Mouse (Mus musculus) lung, postnatal 0 days (tissue): ENCODE data around the gene Rbm38. TPM values are rescaled to one million over a fixed set of nuclear protein-coding genes. Genes with fewer than 3 reads are reported as not detected.
A peak's percentile ranks its signal among the peaks of the same experiment; 100 is the strongest.

ENCODE experiments used
- ATAC-seq: fragments of 200-750 bp; cut with Nextera tagmentation; 2 replicates; pipeline ENCODE4 v1.8.0; 2017; ENCODE audit warnings: moderate library complexity
- DNase-seq: peaks from one replicate; pipeline ENCODE4 v3.0.0-alpha.2; 2016; ENCODE audit warnings: low spot score
- H3K27ac ChIP-seq: fragments of 300-500 bp; sonication (generic); 2 replicates; pipeline ENCODE4 v1.5.1; 2014; ENCODE audit warnings: antibody characterized with exemption, mild to moderate bottlenecking, low read length, mixed read lengths
- H3K27me3 ChIP-seq: fragments of 300-500 bp; sonication (generic); replicated peaks from 2 replicates; pipeline ENCODE4 v1.6.1; 2014; ENCODE audit warnings: low read length, mixed read lengths; ENCODE audit not compliant: insufficient read depth
- H3K36me3 ChIP-seq: fragments of 300-500 bp; sonication (generic); 2 replicates; pipeline ENCODE4 v1.6.1; 2014; ENCODE audit warnings: low read length, mixed read lengths; ENCODE audit not compliant: insufficient read depth
- H3K4me1 ChIP-seq: fragments of 300-500 bp; sonication (generic); 2 replicates; pipeline ENCODE4 v1.6.1; 2014; ENCODE audit warnings: antibody characterized with exemption, low read depth, low read length, mixed read lengths; ENCODE audit not compliant: insufficient read depth
- H3K4me2 ChIP-seq: fragments of 300-500 bp; sonication (generic); replicated peaks from 2 replicates; pipeline ENCODE4 v1.6.1; 2014; ENCODE audit warnings: low read depth, mild to moderate bottlenecking, low read length, moderate library complexity, mixed read lengths
- H3K4me3 ChIP-seq: fragments of 300-500 bp; sonication (generic); 2 replicates; pipeline ENCODE4 v1.5.1; 2014; ENCODE audit warnings: low read depth, low read length
- H3K9ac ChIP-seq: fragments of 300-500 bp; sonication (generic); replicated peaks from 2 replicates; pipeline ENCODE4 v1.6.1; 2014; ENCODE audit warnings: low read depth, mild to moderate bottlenecking
- H3K9me3 ChIP-seq: fragments of 300-500 bp; sonication (generic); 2 replicates; pipeline ENCODE4 v1.6.1; 2016; ENCODE audit warnings: low read length, mixed read lengths
- CTCF ChIP-seq: IDR thresholded peaks from 2 replicates; pipeline ENCODE4 v1.5.1; 2016; ENCODE audit warnings: antibody characterized with exemption, mild to moderate bottlenecking
- EP300 ChIP-seq: IDR thresholded peaks from 2 replicates; pipeline ENCODE4 v1.6.1; 2016; ENCODE audit warnings: antibody characterized with exemption, mild to moderate bottlenecking, control low read depth
- WGBS: fragments of 180-500 bp; shearing (Covaris S2); extraction: QIAGEN DNeasy Blood & Tissue Kit; methylation state at CpG from one replicate; pipeline ENCODE4 v1.1.7; 2014; 5-methylcytosine and 5-hydroxymethylcytosine counted together
- polyA plus RNA-seq: library from polyadenylated mRNA; unstranded; fragments of >200 nt; fragmentation: Nextera tagmentation; extraction: Ambion mirVana; gene quantifications from 2 replicates; pipeline ENCODE4 v1.2.1, GENCODE M21; 2015

Rbm38 gene
- polyA plus RNA-seq, 1 experiment from 2014 or later: 15.2 TPM

- ATAC-seq: no peak
- Histone ChIP-seq H3K4me3 (no peak overlapping the region), H3K27ac (no peak overlapping the region), H3K4me1 (no peaks in the 10 kb centered on the region), H3K9ac (no peak overlapping the region), H3K4me2 (no peak overlapping the region), H3K36me3 (no peaks in the 10 kb centered on the region), H3K9me3 (no peaks in the 10 kb centered on the region), H3K27me3 (no peaks in the 10 kb centered on the region)
- WGBS: 75% methylated on average over 1 of the region's 1 CpGs
- TF ChIP-seq CTCF (no peak), EP300 (no peak)
- no peak for DNase-seq
Measured at GRCm38 (mm10) chr2:173041893-173042292, 21.6 kb downstream of the Rbm38 start.

DNA sequence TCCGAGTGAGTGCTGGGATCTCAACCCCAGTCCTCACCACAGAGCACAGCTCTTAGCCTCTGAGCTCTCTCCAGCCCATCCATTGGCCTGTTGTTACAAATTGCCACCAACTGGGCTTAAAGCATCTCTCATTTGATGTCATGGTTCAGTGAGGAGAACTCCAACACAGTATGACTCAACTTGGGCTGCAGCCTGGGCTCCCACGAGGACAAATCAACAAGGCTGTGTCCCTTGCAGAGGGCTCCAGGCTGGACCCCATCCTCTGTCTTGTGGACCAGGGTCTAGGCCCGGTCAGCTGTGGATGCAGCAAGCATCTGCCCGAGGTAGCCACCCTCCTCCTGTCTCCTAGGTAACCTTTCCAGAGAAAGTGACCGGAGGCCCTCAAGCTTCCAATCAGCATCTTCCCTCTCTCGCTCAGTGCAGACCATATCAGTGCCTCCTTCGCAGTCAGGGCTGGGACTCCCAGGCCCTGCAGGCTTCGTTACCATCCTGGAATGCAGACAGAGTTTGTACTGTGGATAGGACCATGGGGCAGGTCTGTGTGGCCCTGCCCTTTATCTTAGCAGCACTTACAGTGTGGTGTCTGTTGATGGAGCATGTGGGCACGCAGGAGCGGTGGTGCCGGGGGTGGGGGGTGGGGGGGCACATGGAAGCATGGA, 22.3 kb downstream of the Rbm38 start:
- H3K9ac ChIP-seq: no peak overlapping the region
- no peak for TF ChIP-seq EP300
- no peak for TF ChIP-seq CTCF
- H3K27ac ChIP-seq: no peak overlapping the region
- DNase-seq: no peak
- H3K4me3 ChIP-seq: no peak overlapping the region
- WGBS: 58% methylated on average over 11 of the region's 11 CpGs
- H3K4me2 ChIP-seq: no peak overlapping the region
- no peaks in the 10 kb centered on the region for H3K36me3 ChIP-seq
- H3K27me3 ChIP-seq: no peaks in the 10 kb centered on the region
- no peaks in the 10 kb centered on the region for H3K4me1 ChIP-seq
- no peaks in the 10 kb centered on the region for H3K9me3 ChIP-seq
- no peak for ATAC-seq

GRCm38 (mm10) chr2:173044198-173044970, 24.1 kb downstream of the Rbm38 start:
- TF ChIP-seq CTCF: no peak
- no peak for TF ChIP-seq EP300
- Histone ChIP-seq H3K27me3 (no peaks in the 10 kb centered on the region), H3K4me3 (no peak overlapping the region), H3K9me3 (no peaks in the 10 kb centered on the region), H3K9ac (no peak overlapping the region), H3K36me3 (no peaks in the 10 kb centered on the region), H3K4me1 (no peaks in the 10 kb centered on the region), H3K4me2 (no peak overlapping the region), H3K27ac (no peak overlapping the region)
- ATAC-seq (peak; percentile 27; the same call in 1 of the 2 replicates), DNase-seq (no peak)
- 60% methylated on average over 17 of the region's 18 CpGs for WGBS

- Histone ChIP-seq H3K27me3 (no peaks in the 10 kb centered on the region), H3K4me3 (no peak overlapping the region), H3K4me2 (no peak overlapping the region), H3K9me3 (no peaks in the 10 kb centered on the region), H3K4me1 (no peaks in the 10 kb centered on the region), H3K27ac (no peak overlapping the region; the same call in 1 of the 2 replicates), H3K36me3 (no peaks in the 10 kb centered on the region), H3K9ac (no peak overlapping the region)
- DNase-seq (no peak), ATAC-seq (peak; percentile 22; the same call in 1 of the 2 replicates)
- TF ChIP-seq CTCF (no peak), EP300 (no peak)
- WGBS: 55% methylated on average over 15 of the region's 15 CpGs
Measured at GRCm38 (mm10) chr2:173046582-173047297, 26.4 kb downstream of the Rbm38 start.

DNA sequence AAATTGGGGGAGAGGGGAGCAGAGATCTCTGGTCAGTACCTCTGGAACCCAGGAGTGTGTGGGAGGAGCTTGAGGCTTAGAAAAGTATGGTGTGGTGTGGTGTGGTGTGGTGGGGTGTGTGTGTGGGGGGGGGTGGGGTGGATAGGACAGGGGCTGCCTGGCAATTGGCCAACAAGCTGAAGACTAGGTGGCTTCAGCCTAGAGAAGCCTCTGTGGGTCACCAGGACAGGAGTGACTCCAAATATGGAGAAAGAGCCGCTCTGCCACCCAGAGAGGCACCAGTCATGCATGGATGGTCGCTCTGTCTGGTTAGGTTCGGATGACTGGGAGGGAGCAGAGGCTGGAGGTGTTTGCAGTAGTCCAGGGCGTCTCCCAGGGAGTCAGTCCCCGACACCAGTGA, 27.2 kb downstream of the Rbm38 start:
- ATAC-seq (no peak), DNase-seq (no peak)
- no peak overlapping the region for H3K4me3 ChIP-seq
- H3K4me2 ChIP-seq: no peak overlapping the region
- no peaks in the 10 kb centered on the region for H3K36me3 ChIP-seq
- no peak overlapping the region for H3K9ac ChIP-seq
- TF ChIP-seq CTCF: no peak
- no peaks in the 10 kb centered on the region for H3K27me3 ChIP-seq
- no peak overlapping the region for H3K27ac ChIP-seq
- no peaks in the 10 kb centered on the region for H3K9me3 ChIP-seq
- no peaks in the 10 kb centered on the region for H3K4me1 ChIP-seq
- WGBS: 75% methylated on average over 5 of the region's 5 CpGs

DNA sequence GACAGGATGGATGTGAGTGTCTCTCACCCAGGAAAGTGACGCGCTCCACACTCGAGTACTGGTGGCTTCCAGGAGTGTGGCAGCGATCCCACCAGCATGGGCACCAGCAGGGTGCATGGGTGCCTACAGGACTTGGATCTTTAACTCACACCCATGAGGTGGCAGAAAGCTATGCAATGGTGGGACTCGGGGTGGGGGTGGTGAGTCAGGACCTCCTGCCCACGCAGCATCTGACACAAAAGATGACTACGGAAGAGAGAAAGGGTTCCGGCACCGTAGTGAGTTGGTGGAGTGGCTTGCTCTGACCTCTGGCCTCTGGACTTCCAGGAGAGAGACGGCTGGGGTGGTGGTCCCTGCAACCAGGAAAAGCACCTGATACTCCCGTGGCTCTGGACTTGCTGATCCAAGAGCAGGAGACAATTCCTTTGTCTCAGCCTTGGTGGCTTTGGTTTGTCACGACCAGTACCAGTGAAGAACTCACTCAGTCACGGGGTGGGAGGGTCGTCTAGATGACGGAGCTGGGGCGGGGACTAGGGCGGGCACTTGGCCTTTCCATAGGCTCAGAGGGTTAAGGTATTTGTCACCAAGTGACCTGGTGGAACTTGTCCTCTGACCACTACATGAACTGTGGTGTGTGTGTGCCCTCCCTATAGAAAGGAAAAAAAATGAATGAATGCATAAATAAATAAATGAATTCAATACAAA, 27.9 kb downstream of the Rbm38 start:
- Histone ChIP-seq H3K4me2 (no peak overlapping the region), H3K27me3 (no peaks in the 10 kb centered on the region), H3K36me3 (no peaks in the 10 kb centered on the region), H3K9me3 (no peaks in the 10 kb centered on the region), H3K27ac (no peak overlapping the region), H3K9ac (no peak overlapping the region), H3K4me3 (no peak overlapping the region), H3K4me1 (no peaks in the 10 kb centered on the region)
- 52% methylated on average over 17 of the region's 17 CpGs for WGBS
- DNase-seq (no peak), ATAC-seq (no peak)
- TF ChIP-seq CTCF (no peak), EP300 (no peak)
